Mouse (Mus musculus) liver, embryonic 15.5 days (tissue): Measurements from ENCODE around the gene Ncaph2. TPM values are rescaled to one million over a fixed set of nuclear protein-coding genes. Genes with fewer than 3 reads are reported as not detected.

Experiments
- ATAC-seq: fragments of 200-750 bp; cut with Nextera tagmentation; 2 replicates; pipeline ENCODE4 v1.8.0; 2017; ENCODE audit warnings: moderate number of reproducible peaks, mild to moderate bottlenecking, moderate library complexity; ENCODE audit not compliant: insufficient read depth
- H3K27ac ChIP-seq: fragments of 300-500 bp; sonication (generic); replicated peaks from 2 replicates; pipeline ENCODE4 v1.5.1; 2015; ENCODE audit warnings: mild to moderate bottlenecking, inconsistent platforms
- H3K27me3 ChIP-seq: fragments of 300-500 bp; sonication (generic); 2 replicates; pipeline ENCODE4 v1.6.1; 2015; ENCODE audit warnings: mild to moderate bottlenecking, inconsistent platforms
- H3K36me3 ChIP-seq: fragments of 300-500 bp; sonication (generic); replicated peaks from 2 replicates; pipeline ENCODE4 v1.6.1; 2015; ENCODE audit warnings: moderate library complexity, mild to moderate bottlenecking, inconsistent platforms
- H3K4me1 ChIP-seq: fragments of 300-500 bp; sonication (generic); replicated peaks from 2 replicates; pipeline ENCODE4 v1.6.1; 2015; ENCODE audit warnings: inconsistent platforms
- H3K4me2 ChIP-seq: fragments of 300-500 bp; sonication (generic); 2 replicates; pipeline ENCODE4 v1.6.1; 2015; ENCODE audit warnings: moderate library complexity, mild to moderate bottlenecking, inconsistent platforms
- H3K4me3 ChIP-seq: fragments of 300-500 bp; sonication (generic); replicated peaks from 2 replicates; pipeline ENCODE4 v1.5.1; 2015; ENCODE audit warnings: mild to moderate bottlenecking, inconsistent platforms
- H3K9ac ChIP-seq: fragments of 300-500 bp; sonication (generic); 2 replicates; pipeline ENCODE4 v1.6.1; 2015; ENCODE audit warnings: moderate library complexity, mild to moderate bottlenecking, inconsistent platforms
- H3K9me3 ChIP-seq: fragments of 300-500 bp; sonication (generic); replicated peaks from 2 replicates; pipeline ENCODE4 v1.6.1; 2016; ENCODE audit warnings: inconsistent platforms
- WGBS: fragments of 180-500 bp; shearing (Covaris S2); methylation state at CpG from one replicate; pipeline ENCODE4 v1.1.7; 2015; ENCODE audit warnings: mixed read lengths; ENCODE audit not compliant: insufficient replicate concordance; 5-methylcytosine and 5-hydroxymethylcytosine counted together
- microRNA-seq: library from miRNA; unstranded; fragments of <30 nt; microRNA quantifications from one replicate; pipeline ENCODE4, GENCODE M21; 2016
- polyA plus RNA-seq: library from polyadenylated mRNA; unstranded; fragments of >200 nt; fragmentation: Nextera tagmentation; extraction: Ambion mirVana; gene quantifications from 2 replicates; pipeline ENCODE4 v1.2.1, GENCODE M21; 2015

The Ncaph2 gene
- polyA plus RNA-seq, 1 experiment from 2014 or later = 110 TPM

- peaks cover 29% of the 10 kb centered on the region for H3K36me3 ChIP-seq
- H3K9me3 ChIP-seq = no peaks in the 10 kb centered on the region
- no peak for ATAC-seq
- H3K27ac ChIP-seq = no peak overlapping the region
- WGBS = 89% methylated on average over 9 of the region's 9 CpGs
- H3K4me2 ChIP-seq = no peak overlapping the region
- H3K4me3 ChIP-seq = no peak overlapping the region
- H3K4me1 ChIP-seq = peaks cover 9% of the 10 kb centered on the region
- no peak overlapping the region for H3K9ac ChIP-seq
- H3K27me3 ChIP-seq = no peaks in the 10 kb centered on the region
These were observed 66.4 kb downstream of the Ncaph2 start for GRCm38 (mm10) chr15:89421938-89422337.

Small RNA genes within 50 kb of the gene (microRNA-seq; reads per million reads assigned to microRNA genes)
- gene Mir6959 = 0.76 reads per million

Other genes with a start within 250 kb of the Ncaph2 start
- gene Tubgcp6, start 232.6 kb upstream of the Ncaph2 start, polyA plus RNA-seq = 6.0 and 7.5 TPM in 2 replicates
- 8.6 and 9.1 TPM in 2 replicates for gene Hdac10, start 227.0 kb upstream of the Ncaph2 start, polyA plus RNA-seq
- gene Mapk12, start 215.0 kb upstream of the Ncaph2 start, polyA plus RNA-seq = 1.4 and 1.5 TPM in 2 replicates
- 0.44 and 0.68 TPM in 2 replicates for gene Mapk11, start 206.1 kb upstream of the Ncaph2 start, polyA plus RNA-seq
- 22.3 and 30.1 TPM in 2 replicates for gene Plxnb2, start 174.9 kb upstream of the Ncaph2 start, polyA plus RNA-seq
- gene Dennd6b, start 159.2 kb upstream of the Ncaph2 start, polyA plus RNA-seq = 3.3 and 3.5 TPM in 2 replicates
- 14.9 and 16.3 TPM in 2 replicates for gene Ppp6r2, start 144.2 kb upstream of the Ncaph2 start, polyA plus RNA-seq
- gene Sbf1, start 40.4 kb upstream of the Ncaph2 start, polyA plus RNA-seq = 21.4 and 28.6 TPM in 2 replicates
- gene Adm2, start 33.0 kb upstream of the Ncaph2 start, polyA plus RNA-seq = 1.7 and 2.0 TPM in 2 replicates
- gene Miox, start 21.3 kb upstream of the Ncaph2 start, polyA plus RNA-seq = 10.3 and 10.6 TPM in 2 replicates
- gene Lmf2, start 60 bp upstream of the Ncaph2 start, polyA plus RNA-seq = 30.9 and 35.3 TPM in 2 replicates
- gene Sco2, start 18.1 kb downstream of the Ncaph2 start, polyA plus RNA-seq = 2.4 and 4.3 TPM in 2 replicates
- 0.40 TPM in 2 replicates for gene Tymp, start 21.3 kb downstream of the Ncaph2 start, polyA plus RNA-seq
- 0.46 and 0.68 TPM in 2 replicates for gene Odf3b, start 23.6 kb downstream of the Ncaph2 start, polyA plus RNA-seq
- not detected in 2 replicates for gene Klhdc7b, start 29.2 kb downstream of the Ncaph2 start, polyA plus RNA-seq
- not detected in 2 replicates for gene Syce3, start 54.8 kb downstream of the Ncaph2 start, polyA plus RNA-seq
- gene Cpt1b, start 70.1 kb downstream of the Ncaph2 start, polyA plus RNA-seq = 2.6 and 3.1 TPM in 2 replicates
- gene C730034F03Rik, start 73.9 kb downstream of the Ncaph2 start, polyA plus RNA-seq = 1.9 and 2.3 TPM in 2 replicates
- not detected in 2 replicates for gene Gm44502, start 74.0 kb downstream of the Ncaph2 start, polyA plus RNA-seq
- gene Chkb, start 74.2 kb downstream of the Ncaph2 start, polyA plus RNA-seq = 26.2 and 27.0 TPM in 2 replicates
- gene Mapk8ip2, start 98.2 kb downstream of the Ncaph2 start, polyA plus RNA-seq = 0.02 and 0.05 TPM in 2 replicates
- gene Arsa, start 121.7 kb downstream of the Ncaph2 start, polyA plus RNA-seq = 5.0 and 5.4 TPM in 2 replicates
- 0.51 and 0.93 TPM in 2 replicates for gene Shank3, start 143.9 kb downstream of the Ncaph2 start, polyA plus RNA-seq
- gene Acr, start 212.6 kb downstream of the Ncaph2 start, polyA plus RNA-seq = not detected in 2 replicates
- 5.0 and 5.6 TPM in 2 replicates for gene Rabl2, start 236.2 kb downstream of the Ncaph2 start, polyA plus RNA-seq